Mouse (Mus musculus) G1E (cell line): Measurements from ENCODE around the gene Entr1. TPM values are rescaled to one million over a fixed set of nuclear protein-coding genes. Genes with fewer than 3 reads are reported as not detected.

ENCODE experiments used
- ATAC-seq: 2 replicates; pipeline ENCODE4 v1.8.0; 2016; ENCODE audit warnings: mild to moderate bottlenecking; ENCODE audit not compliant: insufficient number of reproducible peaks, poor library complexity, low FRiP score, severe bottlenecking; ENCODE audit errors: extremely low read depth
- DNase-seq: peaks from one replicate; pipeline ENCODE4 v3.0.0; 2012; ENCODE audit warnings: low spot score
- H3K27me3 ChIP-seq: 2 replicates; pipeline ENCODE4 v1.6.1; 2012; ENCODE audit warnings: mild to moderate bottlenecking, low read length, inconsistent platforms; ENCODE audit not compliant: insufficient read depth
- H3K36me3 ChIP-seq: replicated peaks from 2 replicates; pipeline ENCODE3; 2012; ENCODE audit warnings: mild to moderate bottlenecking, inconsistent platforms
- H3K4me1 ChIP-seq: 2 replicates; pipeline ENCODE4 v1.6.1; 2012; ENCODE audit warnings: low read depth, low read length, inconsistent platforms, mixed read lengths; ENCODE audit not compliant: insufficient read depth
- H3K4me3 ChIP-seq: 2 replicates; pipeline ENCODE4 v1.5.1; 2012; ENCODE audit warnings: low read depth, mild to moderate bottlenecking, inconsistent platforms, low read length, moderate library complexity, mixed read lengths
- H3K9me3 ChIP-seq: replicated peaks from 2 replicates; pipeline ENCODE4 v1.6.1; 2012; ENCODE audit warnings: inconsistent platforms
- CTCF ChIP-seq: IDR thresholded peaks from 2 replicates; pipeline ENCODE4 v1.5.1; 2012; ENCODE audit warnings: low read depth, low read length, inconsistent platforms, mixed read lengths
- GATA1 ChIP-seq: IDR thresholded peaks from 2 replicates; pipeline ENCODE4 v1.6.1; 2012; ENCODE audit warnings: borderline replicate concordance, low read length, inconsistent platforms, mixed read lengths
- GATA2 ChIP-seq: IDR thresholded peaks from 2 replicates; pipeline ENCODE4 v1.6.1; 2012; ENCODE audit warnings: low read depth, low read length, inconsistent platforms, borderline replicate concordance
- POLR2AphosphoS5 ChIP-seq: IDR thresholded peaks from 2 replicates; pipeline ENCODE4 v1.6.1; 2012; ENCODE audit warnings: low read depth, low read length, inconsistent platforms; ENCODE audit not compliant: insufficient replicate concordance
- TAL1 ChIP-seq: conservative IDR thresholded peaks from 2 replicates; pipeline ENCODE4 v1.6.1; 2012; ENCODE audit warnings: low read depth, low read length, inconsistent platforms, mixed read lengths
- polyA plus RNA-seq: library from polyadenylated mRNA; stranded (reverse); fragments of >175 nt; gene quantifications from 2 replicates; pipeline ENCODE4 v1.2.3, GENCODE M21; 2012
- total RNA-seq, 2 experiments: library from RNA; stranded (forward) in 1 of 2; stranded (reverse) in 1 of 2; fragments of 200-1000 nt in 1 of 2; fragments of >200 nt in 1 of 2; fragmentation: Nextera tagmentation in 1 of 2; gene quantifications; 2 replicates each; pipeline ENCODE4 v1.2.3; 2014 to 2017

Entr1 gene
- total and polyA plus RNA-seq, 3 experiments = 56.5 to 68.2 (median 58.2) TPM

GRCm38 (mm10) chr2:26341510-26341981 is 47.6 kb downstream of the Entr1 start:
- Histone ChIP-seq H3K4me1 (no peaks in the 10 kb centered on the region), H3K36me3 (no peaks in the 10 kb centered on the region), H3K9me3 (no peaks in the 10 kb centered on the region), H3K27me3 (peaks cover 76% of the 10 kb centered on the region), H3K4me3 (no peak overlapping the region)
- no peak for DNase-seq
- no peak for ATAC-seq
- TF ChIP-seq TAL1 = no peak
- TF ChIP-seq POLR2AphosphoS5 = no peak
- no peak for TF ChIP-seq GATA1
- TF ChIP-seq CTCF = no peak
- TF ChIP-seq GATA2 = no peak

- ATAC-seq (no peak), DNase-seq (no peak)
- Histone ChIP-seq H3K36me3 (no peaks in the 10 kb centered on the region), H3K4me1 (no peaks in the 10 kb centered on the region), H3K27me3 (peaks cover 59% of the 10 kb centered on the region), H3K4me3 (no peak overlapping the region), H3K9me3 (no peaks in the 10 kb centered on the region)
- TF ChIP-seq GATA1 (no peak), POLR2AphosphoS5 (no peak), TAL1 (no peak), GATA2 (no peak), CTCF (no peak)
These were observed 49.9 kb downstream of the Entr1 start for GRCm38 (mm10) chr2:26339204-26339551.

GRCm38 (mm10) chr2:26338302-26339203 is 50.6 kb downstream of the Entr1 start:
- H3K4me1 ChIP-seq = no peaks in the 10 kb centered on the region
- H3K27me3 ChIP-seq = peaks cover 53% of the 10 kb centered on the region
- no peaks in the 10 kb centered on the region for H3K9me3 ChIP-seq
- DNase-seq (no peak), ATAC-seq (no peak)
- H3K4me3 ChIP-seq = no peak overlapping the region
- TF ChIP-seq GATA1 = no peak
- TF ChIP-seq POLR2AphosphoS5 = no peak
- TF ChIP-seq TAL1 = no peak
- H3K36me3 ChIP-seq = no peaks in the 10 kb centered on the region

Other genes starting within 250 kb of the Entr1 start
- not detected in 2 replicates for gene Lhx3, start 181.0 kb downstream of the Entr1 start, total RNA-seq (2014; fragmentation: Nextera tagmentation)
- gene Lhx3, start 181.0 kb downstream of the Entr1 start, total RNA-seq (2017) = not detected in 2 replicates
- gene Lhx3, start 181.0 kb downstream of the Entr1 start, polyA plus RNA-seq = not detected in 2 replicates
- 10.8 and 12.2 TPM in 2 replicates for gene Qsox2, start 151.8 kb downstream of the Entr1 start, total RNA-seq (2014; fragmentation: Nextera tagmentation)
- gene Qsox2, start 151.8 kb downstream of the Entr1 start, total RNA-seq (2017) = 6.8 and 6.9 TPM in 2 replicates
- 7.6 TPM in 2 replicates for gene Qsox2, start 151.8 kb downstream of the Entr1 start, polyA plus RNA-seq
- not detected in 2 replicates for gene Ccdc187, start 94.8 kb downstream of the Entr1 start, total RNA-seq (2014; fragmentation: Nextera tagmentation)
- under 0.01 and 0.11 TPM in 2 replicates for gene Ccdc187, start 94.8 kb downstream of the Entr1 start, total RNA-seq (2017)
- gene Ccdc187, start 94.8 kb downstream of the Entr1 start, polyA plus RNA-seq = not detected in 2 replicates
- gene Gpsm1, start 73.8 kb downstream of the Entr1 start, total RNA-seq (2014; fragmentation: Nextera tagmentation) = not detected in 2 replicates
- gene Gpsm1, start 73.8 kb downstream of the Entr1 start, total RNA-seq (2017) = 0.22 and 0.46 TPM in 2 replicates
- gene Gpsm1, start 73.8 kb downstream of the Entr1 start, polyA plus RNA-seq = 0.05 and 0.11 TPM in 2 replicates
- gene Dnlz, start 37.2 kb downstream of the Entr1 start, total RNA-seq (2014; fragmentation: Nextera tagmentation) = 7.6 and 8.8 TPM in 2 replicates
- 9.4 and 9.8 TPM in 2 replicates for gene Dnlz, start 37.2 kb downstream of the Entr1 start, total RNA-seq (2017)
- gene Dnlz, start 37.2 kb downstream of the Entr1 start, polyA plus RNA-seq = 14.2 and 14.5 TPM in 2 replicates
- gene Card9, start 28.4 kb downstream of the Entr1 start, total RNA-seq (2014; fragmentation: Nextera tagmentation) = not detected in 2 replicates
- gene Card9, start 28.4 kb downstream of the Entr1 start, total RNA-seq (2017) = 0.12 and 0.16 TPM in 2 replicates
- gene Card9, start 28.4 kb downstream of the Entr1 start, polyA plus RNA-seq = 0.35 and 0.38 TPM in 2 replicates
- 18.7 and 25.4 TPM in 2 replicates for gene Snapc4, start 8.7 kb downstream of the Entr1 start, total RNA-seq (2014; fragmentation: Nextera tagmentation)
- 42.2 and 46.0 TPM in 2 replicates for gene Snapc4, start 8.7 kb downstream of the Entr1 start, total RNA-seq (2017)
- 64.0 and 67.9 TPM in 2 replicates for gene Snapc4, start 8.7 kb downstream of the Entr1 start, polyA plus RNA-seq
- 56.9 and 76.5 TPM in 2 replicates for gene Pmpca, start within 50 bp of the Entr1 start, total RNA-seq (2014; fragmentation: Nextera tagmentation)
- 78.8 and 94.3 TPM in 2 replicates for gene Pmpca, start within 50 bp of the Entr1 start, total RNA-seq (2017)
- 542 and 594 TPM in 2 replicates for gene Pmpca, start within 50 bp of the Entr1 start, polyA plus RNA-seq
- 19.7 and 23.0 TPM in 2 replicates for gene Inpp5e, start 19.9 kb upstream of the Entr1 start, total RNA-seq (2014; fragmentation: Nextera tagmentation)
- 7.6 and 8.2 TPM in 2 replicates for gene Inpp5e, start 19.9 kb upstream of the Entr1 start, total RNA-seq (2017)
- 16.0 and 16.2 TPM in 2 replicates for gene Inpp5e, start 19.9 kb upstream of the Entr1 start, polyA plus RNA-seq
- 74.0 and 83.5 TPM in 2 replicates for gene Sec16a, start 55.9 kb upstream of the Entr1 start, total RNA-seq (2014; fragmentation: Nextera tagmentation)
- gene Sec16a, start 55.9 kb upstream of the Entr1 start, total RNA-seq (2017) = 31.9 and 34.4 TPM in 2 replicates
- 24.8 and 37.8 TPM in 2 replicates for gene Sec16a, start 55.9 kb upstream of the Entr1 start, polyA plus RNA-seq
- not detected in 2 replicates for gene Notch1, start 127.3 kb upstream of the Entr1 start, total RNA-seq (2014; fragmentation: Nextera tagmentation)
- 0.06 and 0.71 TPM in 2 replicates for gene Notch1, start 127.3 kb upstream of the Entr1 start, total RNA-seq (2017)
- gene Notch1, start 127.3 kb upstream of the Entr1 start, polyA plus RNA-seq = 0.02 and 0.06 TPM in 2 replicates
- 29.6 and 31.9 TPM in 2 replicates for gene Egfl7, start 190.7 kb upstream of the Entr1 start, total RNA-seq (2014; fragmentation: Nextera tagmentation)
- gene Egfl7, start 190.7 kb upstream of the Entr1 start, total RNA-seq (2017) = 160 and 228 TPM in 2 replicates
- gene Egfl7, start 190.7 kb upstream of the Entr1 start, polyA plus RNA-seq = 131 and 136 TPM in 2 replicates
- gene Gm20532, start 197.3 kb upstream of the Entr1 start, total RNA-seq (2014; fragmentation: Nextera tagmentation) = not detected in 2 replicates
- not detected in 2 replicates for gene Gm20532, start 197.3 kb upstream of the Entr1 start, total RNA-seq (2017)
- not detected in 2 replicates for gene Gm20532, start 197.3 kb upstream of the Entr1 start, polyA plus RNA-seq
- gene Agpat2, start 215.1 kb upstream of the Entr1 start, total RNA-seq (2014; fragmentation: Nextera tagmentation) = 4.7 and 6.9 TPM in 2 replicates
- 4.6 and 7.4 TPM in 2 replicates for gene Agpat2, start 215.1 kb upstream of the Entr1 start, total RNA-seq (2017)
- gene Agpat2, start 215.1 kb upstream of the Entr1 start, polyA plus RNA-seq = 6.0 and 6.1 TPM in 2 replicates
- gene Fam69b, start 239.1 kb upstream of the Entr1 start, total RNA-seq (2014; fragmentation: Nextera tagmentation) = not detected in 2 replicates
- 0.22 TPM in 1 of 2 replicates, not detected in the other for gene Fam69b, start 239.1 kb upstream of the Entr1 start, total RNA-seq (2017)
- not detected in 2 replicates for gene Fam69b, start 239.1 kb upstream of the Entr1 start, polyA plus RNA-seq